Mouse (Mus musculus): Measurements from ENCODE around the gene Il31ra. TPM values are rescaled to one million over a fixed set of nuclear protein-coding genes. Genes with fewer than 3 reads are reported as not detected.

Il31ra gene
- polyA plus RNA-seq, 1 experiment from 2014 or later = 0.43 TPM

- ATAC-seq = no peak
- Histone ChIP-seq H3K4me2 (ENCODE audit: low read length) (no peak overlapping the region), H3K9me3 (ENCODE audit: control insufficient read depth, low read length) (peaks cover 4% of the 10 kb centered on the region), H3K4me3 (replicated peaks; ENCODE audit: low read length) (no peak overlapping the region), H3K27me3 (replicated peaks; ENCODE audit: control insufficient read depth, insufficient read depth, low read length) (no peaks in the 10 kb centered on the region), H3K27ac (ENCODE audit: low read length) (no peak overlapping the region), H3K36me3 (ENCODE audit: control insufficient read depth, insufficient read depth) (no peaks in the 10 kb centered on the region), H3K9ac (replicated peaks; ENCODE audit: low read depth, low read length) (no peak overlapping the region), H3K4me1 (replicated peaks; ENCODE audit: control insufficient read depth, insufficient read depth, low read length) (no peaks in the 10 kb centered on the region)
- 78% methylated on average over 1 of the region's 1 CpGs for WGBS
Measured at GRCm38 (mm10) chr13:112514546-112514945, 79.6 kb downstream of the Il31ra start.

GRCm38 (mm10) chr13:112512824-112513223, 81.3 kb downstream of the Il31ra start:
- WGBS = 83% methylated on average over 5 of the region's 5 CpGs
- no peak for ATAC-seq
- no peaks in the 10 kb centered on the region for H3K4me1 ChIP-seq (replicated peaks; ENCODE audit: control insufficient read depth, insufficient read depth, low read length)

GRCm38 (mm10) chr13:112511810-112512209, 82.3 kb downstream of the Il31ra start:
- Histone ChIP-seq H3K9me3 (ENCODE audit: control insufficient read depth, low read length) (no peaks in the 10 kb centered on the region), H3K27ac (ENCODE audit: low read length) (no peak overlapping the region), H3K4me1 (replicated peaks; ENCODE audit: control insufficient read depth, insufficient read depth, low read length) (no peaks in the 10 kb centered on the region), H3K27me3 (replicated peaks; ENCODE audit: control insufficient read depth, insufficient read depth, low read length) (no peaks in the 10 kb centered on the region), H3K36me3 (ENCODE audit: control insufficient read depth, insufficient read depth) (no peaks in the 10 kb centered on the region), H3K9ac (replicated peaks; ENCODE audit: low read depth, low read length) (no peak overlapping the region), H3K4me2 (ENCODE audit: low read length) (no peak overlapping the region), H3K4me3 (replicated peaks; ENCODE audit: low read length) (no peak overlapping the region)
- WGBS = 92% methylated on average over 7 of the region's 7 CpGs
- ATAC-seq = no peak

More at GRCm38 (mm10) chr13:112512824-112513223, 81.3 kb downstream of the Il31ra start:
- no peaks in the 10 kb centered on the region for H3K36me3 ChIP-seq (ENCODE audit: control insufficient read depth, insufficient read depth)
- no peak overlapping the region for H3K4me2 ChIP-seq (ENCODE audit: low read length)
- no peaks in the 10 kb centered on the region for H3K27me3 ChIP-seq (replicated peaks; ENCODE audit: control insufficient read depth, insufficient read depth, low read length)
- H3K27ac ChIP-seq (ENCODE audit: low read length) = no peak overlapping the region
- H3K9ac ChIP-seq (replicated peaks; ENCODE audit: low read depth, low read length) = no peak overlapping the region
- H3K9me3 ChIP-seq (ENCODE audit: control insufficient read depth, low read length) = no peaks in the 10 kb centered on the region; the same call in 1 of the 2 replicates
- H3K4me3 ChIP-seq (replicated peaks; ENCODE audit: low read length) = no peak overlapping the region

- Histone ChIP-seq H3K36me3 (ENCODE audit: control insufficient read depth, insufficient read depth) (no peaks in the 10 kb centered on the region), H3K4me1 (replicated peaks; ENCODE audit: control insufficient read depth, insufficient read depth, low read length) (no peaks in the 10 kb centered on the region), H3K27ac (ENCODE audit: low read length) (no peak overlapping the region), H3K4me3 (replicated peaks; ENCODE audit: low read length) (no peak overlapping the region), H3K27me3 (replicated peaks; ENCODE audit: control insufficient read depth, insufficient read depth, low read length) (no peaks in the 10 kb centered on the region), H3K9me3 (ENCODE audit: control insufficient read depth, low read length) (no peaks in the 10 kb centered on the region), H3K9ac (replicated peaks; ENCODE audit: low read depth, low read length) (no peak overlapping the region), H3K4me2 (ENCODE audit: low read length) (no peak overlapping the region)
- no peak for ATAC-seq
- 61% methylated on average over 11 of the region's 11 CpGs for WGBS
Measured at GRCm38 (mm10) chr13:112511261-112511660, 82.9 kb downstream of the Il31ra start.

GRCm38 (mm10) chr13:112510437-112511212, 83.5 kb downstream of the Il31ra start:
- Histone ChIP-seq H3K9me3 (ENCODE audit: control insufficient read depth, low read length) (no peaks in the 10 kb centered on the region), H3K27ac (ENCODE audit: low read length) (no peak overlapping the region), H3K4me3 (replicated peaks; ENCODE audit: low read length) (no peak overlapping the region), H3K9ac (replicated peaks; ENCODE audit: low read depth, low read length) (no peak overlapping the region), H3K4me1 (replicated peaks; ENCODE audit: control insufficient read depth, insufficient read depth, low read length) (no peaks in the 10 kb centered on the region), H3K4me2 (ENCODE audit: low read length) (no peak overlapping the region), H3K36me3 (ENCODE audit: control insufficient read depth, insufficient read depth) (no peaks in the 10 kb centered on the region), H3K27me3 (replicated peaks; ENCODE audit: control insufficient read depth, insufficient read depth, low read length) (no peaks in the 10 kb centered on the region)
- 88% methylated on average over 19 of the region's 19 CpGs for WGBS
- no peak for ATAC-seq

GRCm38 (mm10) chr13:112509465-112509864, 84.7 kb downstream of the Il31ra start:
- Histone ChIP-seq H3K27ac (ENCODE audit: low read length) (no peak overlapping the region), H3K4me3 (replicated peaks; ENCODE audit: low read length) (no peak overlapping the region), H3K4me2 (ENCODE audit: low read length) (no peak overlapping the region), H3K36me3 (ENCODE audit: control insufficient read depth, insufficient read depth) (peaks cover 4% of the 10 kb centered on the region), H3K9me3 (ENCODE audit: control insufficient read depth, low read length) (no peaks in the 10 kb centered on the region), H3K9ac (replicated peaks; ENCODE audit: low read depth, low read length) (no peak overlapping the region), H3K4me1 (replicated peaks; ENCODE audit: control insufficient read depth, insufficient read depth, low read length) (no peaks in the 10 kb centered on the region), H3K27me3 (replicated peaks; ENCODE audit: control insufficient read depth, insufficient read depth, low read length) (no peaks in the 10 kb centered on the region)
- peak; percentile 81 for ATAC-seq
- WGBS = 28% methylated on average over 4 of the region's 4 CpGs

GRCm38 (mm10) chr13:112508487-112508886, 85.7 kb downstream of the Il31ra start:
- Histone ChIP-seq H3K4me3 (replicated peaks; ENCODE audit: low read length) (no peak overlapping the region), H3K4me1 (replicated peaks; ENCODE audit: control insufficient read depth, insufficient read depth, low read length) (no peaks in the 10 kb centered on the region), H3K9ac (replicated peaks; ENCODE audit: low read depth, low read length) (no peak overlapping the region), H3K27me3 (replicated peaks; ENCODE audit: control insufficient read depth, insufficient read depth, low read length) (no peaks in the 10 kb centered on the region), H3K9me3 (ENCODE audit: control insufficient read depth, low read length) (no peaks in the 10 kb centered on the region), H3K36me3 (ENCODE audit: control insufficient read depth, insufficient read depth) (peaks cover 8% of the 10 kb centered on the region), H3K27ac (ENCODE audit: low read length) (no peak overlapping the region), H3K4me2 (ENCODE audit: low read length) (no peak overlapping the region)
- peak; percentile 65 for ATAC-seq
- WGBS = 57% methylated on average over 5 of the region's 5 CpGs

GRCm38 (mm10) chr13:112507691-112508090, 86.5 kb downstream of the Il31ra start:
- 79% methylated on average over 13 of the region's 13 CpGs for WGBS
- Histone ChIP-seq H3K4me3 (replicated peaks; ENCODE audit: low read length) (no peak overlapping the region), H3K27me3 (replicated peaks; ENCODE audit: control insufficient read depth, insufficient read depth, low read length) (no peaks in the 10 kb centered on the region), H3K27ac (ENCODE audit: low read length) (no peak overlapping the region), H3K9me3 (ENCODE audit: control insufficient read depth, low read length) (no peaks in the 10 kb centered on the region), H3K36me3 (ENCODE audit: control insufficient read depth, insufficient read depth) (peaks cover 8% of the 10 kb centered on the region), H3K4me2 (ENCODE audit: low read length) (no peak overlapping the region), H3K9ac (replicated peaks; ENCODE audit: low read depth, low read length) (no peak overlapping the region), H3K4me1 (replicated peaks; ENCODE audit: control insufficient read depth, insufficient read depth, low read length) (no peaks in the 10 kb centered on the region)
- ATAC-seq = no peak

- Histone ChIP-seq H3K9me3 (ENCODE audit: control insufficient read depth, low read length) (no peaks in the 10 kb centered on the region), H3K4me1 (replicated peaks; ENCODE audit: control insufficient read depth, insufficient read depth, low read length) (no peaks in the 10 kb centered on the region), H3K27me3 (replicated peaks; ENCODE audit: control insufficient read depth, insufficient read depth, low read length) (no peaks in the 10 kb centered on the region), H3K4me2 (ENCODE audit: low read length) (no peak overlapping the region), H3K36me3 (ENCODE audit: control insufficient read depth, insufficient read depth) (peaks cover 8% of the 10 kb centered on the region), H3K9ac (replicated peaks; ENCODE audit: low read depth, low read length) (no peak overlapping the region), H3K27ac (ENCODE audit: low read length) (no peak overlapping the region), H3K4me3 (replicated peaks; ENCODE audit: low read length) (no peak overlapping the region)
- WGBS = 66% methylated on average over 13 of the region's 13 CpGs
- no peak for ATAC-seq
Measured at GRCm38 (mm10) chr13:112506766-112507165, 87.4 kb downstream of the Il31ra start.
